Mouse (Mus musculus) CD4-positive, CD25-positive, alpha-beta regulatory T cell (primary cell): ENCODE results near the gene Hs3st2. TPM values are rescaled to one million over a fixed set of nuclear protein-coding genes. Genes with fewer than 3 reads are reported as not detected.

Experiments
- polyA plus RNA-seq: library from polyadenylated mRNA; unstranded; fragments of 100-300 nt; shearing (Covaris generic); gene quantifications from one replicate; pipeline ENCODE4 v1.2.1, GENCODE M21; 2017

The Hs3st2 gene
- polyA plus RNA-seq: 0.16 TPM

GRCm38 (mm10) chr7:121391225-121391983, at the start of gene Hs3st2:
TSS of gene Hs3st2 (plus strand) at chr7:121391859.

